Mouse (Mus musculus): ENCODE results near the gene Tatdn2. TPM values are rescaled to one million over a fixed set of nuclear protein-coding genes. Genes with fewer than 3 reads are reported as not detected.

Tatdn2 gene
- polyA plus RNA-seq, 1 experiment from 2014 or later = 1.4 TPM

DNA sequence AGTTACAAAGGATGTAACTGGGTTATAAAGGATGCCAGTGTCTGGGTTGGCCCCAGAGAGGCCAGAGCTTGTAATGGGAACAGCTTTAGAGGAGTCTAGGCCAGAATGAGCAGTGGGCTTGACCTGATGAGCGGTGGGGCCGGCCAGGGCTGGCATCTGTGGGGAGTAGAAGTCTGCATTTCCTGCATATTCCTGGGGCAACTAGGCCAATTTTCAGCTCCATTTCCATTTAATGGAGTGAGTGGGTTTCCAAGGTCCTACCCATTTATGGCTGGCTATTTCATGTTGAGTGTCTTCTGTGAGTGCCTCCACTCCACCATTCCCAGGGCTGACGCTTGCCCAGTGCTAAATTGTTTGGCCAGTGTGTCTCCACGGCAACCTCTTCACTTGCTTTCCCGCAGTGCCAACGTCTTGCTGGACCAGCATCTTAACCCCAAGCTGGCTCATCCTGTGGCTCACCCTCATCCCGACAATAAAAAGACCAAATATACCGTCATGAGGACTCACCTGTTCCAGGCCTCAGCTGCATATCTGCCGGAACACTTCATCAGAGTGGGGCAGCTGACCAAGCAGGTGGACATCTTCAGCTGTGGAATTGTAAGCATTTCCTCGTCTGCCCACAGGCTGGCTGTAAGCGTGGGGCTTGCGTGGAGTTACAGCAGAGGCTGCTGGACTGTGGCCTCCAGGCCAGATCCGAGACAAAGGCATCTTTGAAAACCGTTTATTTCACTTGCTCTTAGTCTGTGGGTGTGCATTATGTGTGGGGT lies 18.4 kb upstream of the Tatdn2 start:
- WGBS = 77% methylated on average over 14 of the region's 14 CpGs
- no peak overlapping the region for H3K9ac ChIP-seq (ENCODE audit: low read length)
- no peaks in the 10 kb centered on the region for H3K27me3 ChIP-seq (replicated peaks; ENCODE audit: control insufficient read depth, insufficient read depth, low read length)
- H3K4me3 ChIP-seq (ENCODE audit: low read depth, low read length) = no peak overlapping the region
- H3K36me3 ChIP-seq (ENCODE audit: control insufficient read depth, insufficient read depth, low read length) = no peaks in the 10 kb centered on the region
- H3K9me3 ChIP-seq (ENCODE audit: control insufficient read depth, low read length) = no peaks in the 10 kb centered on the region
- no peak for DNase-seq (ENCODE audit: low spot score)
- ATAC-seq (replicated peaks; ENCODE audit: low FRiP score, low TSS enrichment, low read depth) = no peak
- no peaks in the 10 kb centered on the region for H3K4me1 ChIP-seq (replicated peaks; ENCODE audit: control insufficient read depth, insufficient read depth, low read length)
- H3K27ac ChIP-seq (ENCODE audit: low read depth) = no peak overlapping the region
- no peak overlapping the region for H3K4me2 ChIP-seq (ENCODE audit: low read length)

DNA sequence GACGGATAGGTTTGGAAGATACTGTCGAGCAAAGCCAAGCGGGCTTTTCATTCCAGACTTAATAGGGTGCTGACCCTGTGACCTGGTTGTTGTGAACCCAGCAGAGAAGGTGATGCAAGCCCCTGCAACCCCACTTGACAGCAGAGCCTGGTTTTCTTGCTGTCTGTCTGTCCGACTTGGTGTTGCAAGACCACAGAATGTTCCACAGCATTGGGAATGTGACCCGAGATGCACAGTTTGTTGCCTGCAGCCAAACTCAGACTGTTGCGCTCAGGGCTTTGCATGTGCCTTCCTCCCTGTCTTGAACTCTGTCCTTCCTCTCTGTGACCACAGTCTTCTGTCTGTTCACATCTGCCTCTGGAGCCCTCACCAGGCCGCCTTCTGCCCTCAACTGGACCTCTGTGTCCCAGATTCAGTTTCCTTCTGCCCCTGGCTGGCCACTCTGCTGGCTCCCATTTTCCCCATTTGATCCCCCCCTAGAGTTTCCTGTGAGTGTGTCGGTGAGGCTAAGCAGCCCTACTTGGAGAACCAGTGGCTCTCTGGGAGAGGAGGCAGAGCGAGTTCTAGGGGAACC lies 16.8 kb upstream of the Tatdn2 start:
- H3K9ac ChIP-seq (ENCODE audit: low read length) = no peak overlapping the region
- H3K9me3 ChIP-seq (ENCODE audit: control insufficient read depth, low read length) = no peaks in the 10 kb centered on the region
- DNase-seq (ENCODE audit: low spot score) (no peak), ATAC-seq (replicated peaks; ENCODE audit: low FRiP score, low TSS enrichment, low read depth) (no peak)
- no peak overlapping the region for H3K4me3 ChIP-seq (ENCODE audit: low read depth, low read length)
- H3K27ac ChIP-seq (ENCODE audit: low read depth) = no peak overlapping the region
- H3K36me3 ChIP-seq (ENCODE audit: control insufficient read depth, insufficient read depth, low read length) = no peaks in the 10 kb centered on the region
- H3K4me1 ChIP-seq (replicated peaks; ENCODE audit: control insufficient read depth, insufficient read depth, low read length) = no peaks in the 10 kb centered on the region
- no peaks in the 10 kb centered on the region for H3K27me3 ChIP-seq (replicated peaks; ENCODE audit: control insufficient read depth, insufficient read depth, low read length)
- WGBS = 80% methylated on average over 9 of the region's 9 CpGs
- no peak overlapping the region for H3K4me2 ChIP-seq (ENCODE audit: low read length)

DNA sequence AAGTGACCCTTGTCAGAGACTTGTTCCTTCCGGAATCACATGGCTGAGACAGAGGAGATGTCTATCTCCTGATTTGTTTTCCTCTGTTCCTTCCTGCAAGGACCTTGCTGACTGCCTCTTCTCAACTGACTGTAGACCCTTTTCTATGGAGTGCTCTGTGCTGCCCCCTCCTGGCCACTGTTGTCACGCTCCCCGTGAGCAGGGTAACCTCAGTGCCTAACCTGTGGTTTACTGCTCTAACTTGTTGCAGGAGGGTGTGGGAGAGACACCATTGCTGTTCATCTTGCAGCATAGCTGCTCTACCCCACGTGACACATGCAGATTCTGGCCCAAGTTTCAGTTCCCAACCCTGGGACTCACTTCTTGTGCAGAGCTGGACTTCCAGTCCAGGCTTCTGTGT lies 15.6 kb upstream of the Tatdn2 start:
- no peak overlapping the region for H3K4me3 ChIP-seq (ENCODE audit: low read depth, low read length)
- 23% methylated on average over 4 of the region's 4 CpGs for WGBS
- ATAC-seq (replicated peaks; ENCODE audit: low FRiP score, low TSS enrichment, low read depth) = 0 out of 2 replicates have a peak, but pooled peaks have one; percentile 43

DNA sequence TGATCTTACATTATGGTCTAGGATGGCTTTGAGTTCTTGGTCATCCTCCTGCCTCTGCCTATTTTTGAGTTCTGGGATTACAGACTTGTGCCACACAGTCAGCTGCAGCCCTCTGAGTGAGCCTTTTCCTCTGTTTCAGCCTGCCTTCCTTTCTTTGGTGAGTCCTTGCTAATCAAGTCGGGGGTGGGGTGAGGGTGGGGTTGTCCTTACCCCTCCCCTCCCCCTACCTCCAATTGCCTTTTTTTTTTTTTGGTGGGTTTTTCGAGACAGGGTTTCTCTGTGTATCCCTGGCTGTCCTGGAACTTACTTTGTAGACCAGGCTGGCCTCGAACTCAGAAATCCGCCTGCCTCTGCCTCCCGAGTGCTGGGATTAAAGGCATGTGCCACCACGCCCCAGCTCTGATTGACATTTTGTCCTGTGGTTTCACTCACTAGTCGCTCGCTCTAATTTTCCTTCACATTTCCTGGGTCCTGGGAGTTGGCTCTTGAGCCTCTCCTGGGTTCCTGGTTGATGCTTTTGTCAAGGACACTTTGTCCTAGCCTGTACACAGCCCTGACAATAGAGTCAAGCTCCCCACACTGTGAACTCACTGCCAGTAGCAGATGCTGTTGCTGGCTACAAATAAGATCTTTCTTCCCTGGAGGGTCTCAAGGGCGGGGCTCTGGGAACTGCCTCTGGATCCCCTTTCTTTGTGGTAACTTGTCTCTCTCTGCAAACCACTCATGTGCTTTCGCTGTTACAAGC lies 13.6 kb upstream of the Tatdn2 start:
- Histone ChIP-seq H3K4me3 (ENCODE audit: low read depth, low read length) (no peak overlapping the region), H3K36me3 (ENCODE audit: control insufficient read depth, insufficient read depth, low read length) (no peaks in the 10 kb centered on the region), H3K4me2 (ENCODE audit: low read length) (no peak overlapping the region), H3K9me3 (ENCODE audit: control insufficient read depth, low read length) (no peaks in the 10 kb centered on the region), H3K9ac (ENCODE audit: low read length) (no peak overlapping the region), H3K27ac (ENCODE audit: low read depth) (no peak overlapping the region), H3K4me1 (replicated peaks; ENCODE audit: control insufficient read depth, insufficient read depth, low read length) (no peaks in the 10 kb centered on the region), H3K27me3 (replicated peaks; ENCODE audit: control insufficient read depth, insufficient read depth, low read length) (no peaks in the 10 kb centered on the region)
- ATAC-seq (replicated peaks; ENCODE audit: low FRiP score, low TSS enrichment, low read depth) (no peak), DNase-seq (ENCODE audit: low spot score) (no peak)
- WGBS = 83% methylated on average over 10 of the region's 10 CpGs

More for the DNA sequence above, 15.6 kb upstream of the Tatdn2 start:
- Histone ChIP-seq H3K36me3 (ENCODE audit: control insufficient read depth, insufficient read depth, low read length) (no peaks in the 10 kb centered on the region), H3K9me3 (ENCODE audit: control insufficient read depth, low read length) (no peaks in the 10 kb centered on the region), H3K27ac (ENCODE audit: low read depth) (no peak overlapping the region), H3K9ac (ENCODE audit: low read length) (no peak overlapping the region), H3K4me1 (replicated peaks; ENCODE audit: control insufficient read depth, insufficient read depth, low read length) (no peaks in the 10 kb centered on the region), H3K4me2 (ENCODE audit: low read length) (no peak overlapping the region), H3K27me3 (replicated peaks; ENCODE audit: control insufficient read depth, insufficient read depth, low read length) (no peaks in the 10 kb centered on the region)
- DNase-seq (ENCODE audit: low spot score) = peak; percentile 92

- WGBS = 48% methylated on average over 8 of the region's 8 CpGs
- peak overlapping the region; percentile 62 for H3K27ac ChIP-seq (ENCODE audit: low read depth)
- H3K4me3 ChIP-seq (ENCODE audit: low read depth, low read length) = peak overlapping the region; percentile 2; the same call in 1 of the 2 replicates
- no peak overlapping the region for H3K9ac ChIP-seq (ENCODE audit: low read length)
- H3K27me3 ChIP-seq (replicated peaks; ENCODE audit: control insufficient read depth, insufficient read depth, low read length) = no peaks in the 10 kb centered on the region
- no peaks in the 10 kb centered on the region for H3K36me3 ChIP-seq (ENCODE audit: control insufficient read depth, insufficient read depth, low read length)
- DNase-seq (ENCODE audit: low spot score) (no peak), ATAC-seq (replicated peaks; ENCODE audit: low FRiP score, low TSS enrichment, low read depth) (no peak)
- peak overlapping the region; percentile 11 for H3K4me2 ChIP-seq (ENCODE audit: low read length)
- no peaks in the 10 kb centered on the region for H3K9me3 ChIP-seq (ENCODE audit: control insufficient read depth, low read length)
- peaks cover 19% of the 10 kb centered on the region for H3K4me1 ChIP-seq (replicated peaks; ENCODE audit: control insufficient read depth, insufficient read depth, low read length)
These were observed 10.2 kb upstream of the Tatdn2 start for GRCm38 (mm10) chr6:113686551-113687125.

DNA sequence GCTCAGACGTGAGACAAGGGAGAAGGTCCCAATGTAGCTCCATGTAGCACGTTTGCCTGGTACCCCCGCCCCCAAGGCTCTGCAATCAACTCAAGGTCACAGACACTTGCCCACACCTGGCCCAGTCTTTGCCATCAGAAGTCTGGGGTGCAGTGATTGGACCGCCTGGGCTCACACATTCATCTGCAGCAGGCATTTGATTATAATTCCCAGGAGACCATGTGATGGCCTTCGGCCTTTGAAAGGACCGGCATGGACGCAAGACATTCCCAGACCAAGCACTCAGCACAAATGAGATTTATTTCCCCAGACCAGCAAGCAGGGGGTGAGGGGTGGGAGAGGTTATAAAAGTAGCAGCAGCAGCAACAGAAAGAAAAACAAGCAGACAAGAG lies 6.8 kb upstream of the Tatdn2 start:
- H3K4me3 ChIP-seq (ENCODE audit: low read depth, low read length) = no peak overlapping the region
- H3K9ac ChIP-seq (ENCODE audit: low read length) = 0 out of 2 replicates have a peak overlapping the region, but pooled peaks have one; percentile 1
- 0 out of 2 replicates have a peak, but pooled peaks cover 6% of the 10 kb centered on the region for H3K36me3 ChIP-seq (ENCODE audit: control insufficient read depth, insufficient read depth, low read length)
- H3K4me1 ChIP-seq (replicated peaks; ENCODE audit: control insufficient read depth, insufficient read depth, low read length) = peaks cover 19% of the 10 kb centered on the region
- H3K9me3 ChIP-seq (ENCODE audit: control insufficient read depth, low read length) = no peaks in the 10 kb centered on the region
- ATAC-seq (replicated peaks; ENCODE audit: low FRiP score, low TSS enrichment, low read depth) = peak; percentile 53
- peak overlapping the region; percentile 92 for H3K27ac ChIP-seq (ENCODE audit: low read depth)
- WGBS = 8% methylated on average over 7 of the region's 7 CpGs
- H3K27me3 ChIP-seq (replicated peaks; ENCODE audit: control insufficient read depth, insufficient read depth, low read length) = no peaks in the 10 kb centered on the region
- H3K4me2 ChIP-seq (ENCODE audit: low read length) = peak overlapping the region; percentile 43
- DNase-seq (ENCODE audit: low spot score) = peak; percentile 73

GRCm38 (mm10) chr6:113690400-113691083 lies 6.3 kb upstream of the Tatdn2 start:
- Histone ChIP-seq H3K4me2 (ENCODE audit: low read length) (peak overlapping the region; percentile 43), H3K9me3 (ENCODE audit: control insufficient read depth, low read length) (no peaks in the 10 kb centered on the region), H3K36me3 (ENCODE audit: control insufficient read depth, insufficient read depth, low read length) (0 out of 2 replicates have a peak, but pooled peaks cover 6% of the 10 kb centered on the region), H3K4me1 (replicated peaks; ENCODE audit: control insufficient read depth, insufficient read depth, low read length) (peaks cover 19% of the 10 kb centered on the region), H3K4me3 (ENCODE audit: low read depth, low read length) (peak overlapping the region; percentile 21), H3K9ac (ENCODE audit: low read length) (peak overlapping the region; percentile 43), H3K27ac (ENCODE audit: low read depth) (peak overlapping the region; percentile 92), H3K27me3 (replicated peaks; ENCODE audit: control insufficient read depth, insufficient read depth, low read length) (no peaks in the 10 kb centered on the region)
- whole genome bisulfite sequencing = 1% methylated on average over 14 of the region's 14 CpGs
- peak; percentile 77 for ATAC-seq (replicated peaks; ENCODE audit: low FRiP score, low TSS enrichment, low read depth)
- DNase-seq (ENCODE audit: low spot score) = peak; percentile 89

GRCm38 (mm10) chr6:113691084-113691462 lies 5.8 kb upstream of the Tatdn2 start:
- Histone ChIP-seq H3K4me2 (ENCODE audit: low read length) (peak overlapping the region; percentile 43), H3K4me1 (replicated peaks; ENCODE audit: control insufficient read depth, insufficient read depth, low read length) (peaks cover 19% of the 10 kb centered on the region), H3K27me3 (replicated peaks; ENCODE audit: control insufficient read depth, insufficient read depth, low read length) (no peaks in the 10 kb centered on the region), H3K36me3 (ENCODE audit: control insufficient read depth, insufficient read depth, low read length) (0 out of 2 replicates have a peak, but pooled peaks cover 6% of the 10 kb centered on the region), H3K9me3 (ENCODE audit: control insufficient read depth, low read length) (no peaks in the 10 kb centered on the region), H3K4me3 (ENCODE audit: low read depth, low read length) (peak overlapping the region; percentile 21), H3K27ac (ENCODE audit: low read depth) (peak overlapping the region; percentile 92), H3K9ac (ENCODE audit: low read length) (peak overlapping the region; percentile 43)
- 59% methylated on average over 4 of the region's 4 CpGs for WGBS
- ATAC-seq (replicated peaks; ENCODE audit: low FRiP score, low TSS enrichment, low read depth) (no peak; the same call in 1 of the 2 replicates), DNase-seq (ENCODE audit: low spot score) (no peak)

Data from intestine, embryonic 14.5 days (tissue).